Mouse (Mus musculus) bone marrow macrophage, adult 2 months (primary cell): ENCODE data around the gene Thsd7a. TPM values are rescaled to one million over a fixed set of nuclear protein-coding genes. Genes with fewer than 3 reads are reported as not detected.

Experiments
- H3K27ac ChIP-seq: 2 replicates; pipeline ENCODE4 v1.5.1; 2012; ENCODE audit warnings: low read depth, low read length; ENCODE audit not compliant: insufficient read depth
- H3K4me1 ChIP-seq: 2 replicates; pipeline ENCODE4 v1.6.1; 2012; ENCODE audit warnings: low read length; ENCODE audit not compliant: control insufficient read depth, insufficient read depth
- H3K4me3 ChIP-seq: 2 replicates; pipeline ENCODE4 v1.5.1; 2012; ENCODE audit warnings: mild to moderate bottlenecking, low read length, moderate library complexity; ENCODE audit not compliant: insufficient read depth
- CTCF ChIP-seq: IDR thresholded peaks from 2 replicates; pipeline ENCODE4 v1.5.1; 2012; ENCODE audit warnings: low read depth, mild to moderate bottlenecking, low read length, moderate library complexity
- POLR2A ChIP-seq: IDR thresholded peaks from 2 replicates; pipeline ENCODE4 v1.6.1; 2012; ENCODE audit warnings: mild to moderate bottlenecking, low read depth, low read length, borderline replicate concordance
- polyA plus RNA-seq: library from polyadenylated mRNA; stranded (reverse); fragments of >200 nt; gene quantifications from 2 replicates; pipeline ENCODE4 v1.2.4, GENCODE M21; 2012; ENCODE audit not compliant: missing spikeins, insufficient read depth, insufficient read length

The Thsd7a gene
- polyA plus RNA-seq, 1 experiment: not detected

- Histone ChIP-seq H3K4me1 (no peaks in the 10 kb centered on the region), H3K4me3 (no peak overlapping the region), H3K27ac (no peak overlapping the region)
- TF ChIP-seq CTCF (no peak), POLR2A (no peak)
These were observed 278.3 kb downstream of the Thsd7a start for GRCm38 (mm10) chr6:12470935-12471334.

- TF ChIP-seq CTCF: no peak
- TF ChIP-seq POLR2A: no peak
- no peak overlapping the region for H3K27ac ChIP-seq
- no peaks in the 10 kb centered on the region for H3K4me1 ChIP-seq
- H3K4me3 ChIP-seq: no peak overlapping the region
These were observed 281.7 kb downstream of the Thsd7a start for GRCm38 (mm10) chr6:12467339-12468124.

DNA sequence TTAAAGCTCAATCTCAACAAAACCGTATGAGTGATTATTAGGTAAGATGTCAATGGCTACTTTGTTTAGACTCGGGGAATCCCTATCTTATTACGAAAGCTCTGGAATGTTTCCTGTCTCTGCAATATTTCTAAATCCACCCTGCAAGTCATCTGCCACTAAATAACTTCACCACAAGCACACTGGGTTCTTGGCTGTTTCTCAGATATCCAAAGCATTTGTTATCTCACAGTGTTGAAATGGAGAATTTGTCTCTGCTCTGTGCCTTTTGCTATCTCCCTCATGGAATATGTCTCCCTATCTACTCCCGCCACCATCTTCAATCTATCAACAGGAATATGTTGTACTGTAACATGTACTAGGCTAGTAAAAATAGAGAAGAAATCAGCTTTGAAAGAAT, 290.4 kb downstream of the Thsd7a start:
- Histone ChIP-seq H3K27ac (no peak overlapping the region), H3K4me3 (no peak overlapping the region), H3K4me1 (no peaks in the 10 kb centered on the region)
- no peak for TF ChIP-seq CTCF
- no peak for TF ChIP-seq POLR2A

GRCm38 (mm10) chr6:12457451-12457850, 291.8 kb downstream of the Thsd7a start:
- H3K4me1 ChIP-seq: no peaks in the 10 kb centered on the region
- TF ChIP-seq CTCF (no peak), POLR2A (no peak)
- H3K27ac ChIP-seq: no peak overlapping the region
- H3K4me3 ChIP-seq: no peak overlapping the region

- Histone ChIP-seq H3K4me1 (no peaks in the 10 kb centered on the region), H3K27ac (no peak overlapping the region), H3K4me3 (no peak overlapping the region)
- TF ChIP-seq POLR2A: no peak
- no peak for TF ChIP-seq CTCF
These were observed 294.2 kb downstream of the Thsd7a start for GRCm38 (mm10) chr6:12454876-12455485.

GRCm38 (mm10) chr6:12454132-12454531, 295.1 kb downstream of the Thsd7a start:
- Histone ChIP-seq H3K4me1 (no peaks in the 10 kb centered on the region), H3K27ac (no peak overlapping the region), H3K4me3 (no peak overlapping the region)
- TF ChIP-seq CTCF (no peak), POLR2A (no peak)

- Histone ChIP-seq H3K4me3 (no peak overlapping the region), H3K4me1 (no peaks in the 10 kb centered on the region)
- TF ChIP-seq POLR2A (no peak), CTCF (no peak)
These were observed 300.4 kb downstream of the Thsd7a start for GRCm38 (mm10) chr6:12448851-12449250.

DNA sequence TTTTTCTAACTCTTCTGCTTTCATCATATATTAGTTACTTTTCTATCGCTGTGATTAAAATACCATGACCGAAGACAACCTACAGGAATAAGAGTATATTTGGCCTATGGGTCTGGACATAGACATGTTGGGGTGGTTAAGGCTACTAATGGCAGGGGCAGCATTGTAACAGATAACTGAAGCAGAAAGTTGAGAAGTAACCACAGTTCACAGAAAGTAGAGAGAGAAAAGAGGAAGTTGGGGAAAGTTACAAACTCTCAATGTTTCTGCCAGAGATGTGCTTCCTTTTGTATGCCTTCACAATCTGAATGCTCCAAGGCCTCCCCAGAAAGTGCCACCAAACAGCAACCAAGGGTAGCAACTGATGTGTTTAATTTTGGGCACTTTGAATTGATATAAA, 303.7 kb downstream of the Thsd7a start:
- H3K4me3 ChIP-seq: no peak overlapping the region
- H3K27ac ChIP-seq: no peak overlapping the region
- TF ChIP-seq CTCF: no peak
- TF ChIP-seq POLR2A: no peak
- H3K4me1 ChIP-seq: no peaks in the 10 kb centered on the region

More at GRCm38 (mm10) chr6:12448851-12449250, 300.4 kb downstream of the Thsd7a start:
- H3K27ac ChIP-seq: no peak overlapping the region

DNA sequence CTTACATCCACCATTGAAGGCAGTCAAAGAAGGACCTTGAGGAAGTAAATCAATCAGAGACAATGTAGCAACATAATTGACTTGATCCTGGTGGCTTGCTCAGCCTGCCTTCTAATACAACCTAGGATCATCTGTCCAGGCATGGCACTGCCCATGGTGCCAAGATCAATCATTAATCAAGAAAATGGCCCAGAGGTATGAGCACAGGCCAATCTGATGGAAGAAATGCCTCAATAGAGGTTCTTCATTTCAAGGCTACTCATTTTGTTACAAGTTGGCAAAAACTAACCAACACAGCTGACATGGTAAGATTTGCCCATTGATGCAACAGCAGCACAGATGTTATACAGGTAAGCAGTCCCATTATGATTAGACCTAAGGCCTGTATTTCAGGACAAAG, 309.6 kb downstream of the Thsd7a start:
- H3K4me1 ChIP-seq: no peaks in the 10 kb centered on the region
- no peak overlapping the region for H3K27ac ChIP-seq
- TF ChIP-seq POLR2A (no peak), CTCF (no peak)
- H3K4me3 ChIP-seq: no peak overlapping the region

GRCm38 (mm10) chr6:12419070-12419469, 330.1 kb downstream of the Thsd7a start:
- H3K4me3 ChIP-seq: no peak overlapping the region
- no peaks in the 10 kb centered on the region for H3K4me1 ChIP-seq
- TF ChIP-seq POLR2A: no peak
- no peak for TF ChIP-seq CTCF
- no peak overlapping the region for H3K27ac ChIP-seq

DNA sequence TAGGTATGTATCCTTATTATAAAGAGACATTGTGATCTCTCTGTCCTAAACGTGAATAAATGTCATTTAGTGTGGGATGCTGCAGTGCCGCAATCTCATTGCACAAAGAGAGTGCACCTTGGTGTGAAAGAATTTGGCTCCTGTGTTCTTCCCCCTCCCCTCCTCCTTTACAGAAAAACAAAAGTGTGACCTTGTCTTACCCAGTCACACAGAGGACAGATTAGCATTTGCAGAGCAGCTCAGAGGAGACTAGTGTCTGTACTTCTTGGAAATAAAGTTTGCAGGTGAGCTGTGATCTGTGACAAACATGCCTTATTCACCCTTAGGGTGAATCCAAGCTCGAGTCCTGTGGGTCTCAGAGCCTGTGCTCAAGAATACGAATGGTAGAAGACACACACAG, 332.2 kb downstream of the Thsd7a start:
- Histone ChIP-seq H3K4me3 (no peak overlapping the region), H3K27ac (no peak overlapping the region), H3K4me1 (no peaks in the 10 kb centered on the region)
- TF ChIP-seq POLR2A: no peak
- no peak for TF ChIP-seq CTCF
